Comparison of ENCODE assay signal across 8 mouse cellular contexts in genomic region chr16:44724083-44724787, GRCm38 (mm10). TPM values are rescaled to one million over a fixed set of nuclear protein-coding genes. Genes with fewer than 3 reads are reported as not detected.
DNase-seq lines count a peak whose midpoint lies in the region; ATAC-seq and TF ChIP-seq lines count a peak whose summit lies in the region.

Gene Nepro (plus strand): TSS chr16:44724301.

- TF ChIP-seq EP300 in heart, adult 2 months (IDR thresholded peaks at IDR 0.05; ENCODE audit: insufficient read depth, low read depth, low read length), result no peak

- TF ChIP-seq CTCF in heart, adult 2 months (IDR thresholded peaks at IDR 0.05), result no peak
- no peak; the same call in 1 of the 2 replicates for TF ChIP-seq CTCF in midbrain, postnatal 0 days (IDR thresholded peaks at IDR 0.05)

- H3K79me2 ChIP-seq in heart, adult 2 months (replicated peaks; ENCODE audit: control insufficient read depth, insufficient read depth, low read length), result no peaks in the 10 kb centered on the region

- H3K36me3 ChIP-seq in embryonic facial prominence, embryonic 13.5 days, result peaks cover 25% of the 10 kb centered on the region
- peaks cover 4% of the 10 kb centered on the region for H3K36me3 ChIP-seq in heart, adult 2 months (ENCODE audit: control insufficient read depth, insufficient read depth, low read length)
- H3K36me3 ChIP-seq in limb, embryonic 14.5 days (ENCODE audit: control insufficient read depth, insufficient read depth, low read length), result peaks cover 29% of the 10 kb centered on the region
- peaks cover 2% of the 10 kb centered on the region; the same call in 1 of the 2 replicates for H3K36me3 ChIP-seq in midbrain, postnatal 0 days (ENCODE audit: insufficient read depth, low read length)

- peaks cover 22% of the 10 kb centered on the region for H3K4me1 ChIP-seq in embryonic facial prominence, embryonic 13.5 days
- peaks cover 5% of the 10 kb centered on the region for H3K4me1 ChIP-seq in heart, adult 2 months (ENCODE audit: control insufficient read depth, insufficient read depth, low read length)
- H3K4me1 ChIP-seq in limb, embryonic 14.5 days (ENCODE audit: control insufficient read depth, insufficient read depth, low read length), result peaks cover 12% of the 10 kb centered on the region; the same call in 1 of the 2 replicates
- no peaks in the 10 kb centered on the region for H3K4me1 ChIP-seq in midbrain, postnatal 0 days (ENCODE audit: insufficient read depth, low read length)

- intact Hi-C loops in heart, adult 2 months (cut with DNase I), result loop anchor here (10.0 kb wide), 2 partner anchors 371 to 911 kb away; partner anchors contain the start of gene Ccdc80

- peak; percentile 91 for TF ChIP-seq POLR2A in heart, adult 2 months (IDR thresholded peaks at IDR 0.05; ENCODE audit: insufficient read depth, low read depth, low read length)
- TF ChIP-seq POLR2A in limb, embryonic 14.5 days (IDR thresholded peaks at IDR 0.05; ENCODE audit: borderline replicate concordance, extremely low read depth, insufficient read depth, insufficient read length), result peak; percentile 52; the same call in 1 of the 2 replicates

- peak; percentile 95 for ATAC-seq in embryonic facial prominence, embryonic 13.5 days (ENCODE audit: insufficient number of reproducible peaks, insufficient read depth, low FRiP score, low TSS enrichment, low read depth)
- peak; percentile 96 for ATAC-seq in limb, embryonic 14.5 days (ENCODE audit: low FRiP score, low read depth)
- ATAC-seq in midbrain, postnatal 0 days (ENCODE audit: low FRiP score), result peak; percentile 98

- H3K9ac ChIP-seq in embryonic facial prominence, embryonic 13.5 days, result peak within 1 kb of the TSS; percentile 87
- H3K9ac ChIP-seq in heart, adult 2 months (ENCODE audit: low read depth, low read length), result peak within 1 kb of the TSS; percentile 86
- H3K9ac ChIP-seq in limb, embryonic 14.5 days (ENCODE audit: low read depth, low read length, severe bottlenecking), result peak within 1 kb of the TSS; percentile 84
- peak within 1 kb of the TSS; percentile 72 for H3K9ac ChIP-seq in midbrain, postnatal 0 days (replicated peaks; ENCODE audit: low read length, poor library complexity, severe bottlenecking)

- WGBS in embryonic facial prominence, embryonic 13.5 days, result under 1% methylated on average over 62 of the region's 64 CpGs
- WGBS in heart, adult 2 months, result 1% methylated on average over 63 of the region's 64 CpGs
- under 1% methylated on average over 42 of the region's 64 CpGs for WGBS in limb, embryonic 14.5 days
- under 1% methylated on average over 60 of the region's 64 CpGs for WGBS in midbrain, postnatal 0 days

- peak within 1 kb of the TSS; percentile 80 for H3K4me3 ChIP-seq in embryonic facial prominence, embryonic 13.5 days
- H3K4me3 ChIP-seq in heart, adult 2 months, result peak within 1 kb of the TSS; percentile 92
- H3K4me3 ChIP-seq in limb, embryonic 14.5 days (replicated peaks; ENCODE audit: low read length), result peak within 1 kb of the TSS; percentile 79
- peak within 1 kb of the TSS; percentile 73 for H3K4me3 ChIP-seq in midbrain, postnatal 0 days (ENCODE audit: low read depth, low read length)

- H3K4me2 ChIP-seq in embryonic facial prominence, embryonic 13.5 days, result peak within 1 kb of the TSS; percentile 71
- peak within 1 kb of the TSS; percentile 56 for H3K4me2 ChIP-seq in limb, embryonic 14.5 days (replicated peaks; ENCODE audit: low read depth, low read length, severe bottlenecking)
- peak within 1 kb of the TSS; percentile 70 for H3K4me2 ChIP-seq in midbrain, postnatal 0 days (ENCODE audit: low read depth, low read length, poor library complexity, severe bottlenecking)

- peak within 1 kb of the TSS; percentile 92 for H3K27ac ChIP-seq in embryonic facial prominence, embryonic 13.5 days
- peak within 1 kb of the TSS; percentile 83 for H3K27ac ChIP-seq in heart, adult 2 months
- peak within 1 kb of the TSS; percentile 90 for H3K27ac ChIP-seq in limb, embryonic 14.5 days (replicated peaks; ENCODE audit: low read depth, low read length)
- H3K27ac ChIP-seq in midbrain, postnatal 0 days (ENCODE audit: low read depth, low read length), result peak within 1 kb of the TSS; percentile 91

- H3K27me3 ChIP-seq in embryonic facial prominence, embryonic 13.5 days, result no peaks in the 10 kb centered on the region
- H3K27me3 ChIP-seq in heart, adult 2 months (ENCODE audit: control insufficient read depth, insufficient read depth, low read length), result no peaks in the 10 kb centered on the region
- no peaks in the 10 kb centered on the region for H3K27me3 ChIP-seq in limb, embryonic 14.5 days (ENCODE audit: control insufficient read depth, insufficient read depth, low read length)
- no peaks in the 10 kb centered on the region for H3K27me3 ChIP-seq in midbrain, postnatal 0 days (ENCODE audit: insufficient read depth, low read length)

- DNase-seq in 3134 (ENCODE audit: extremely low read depth, insufficient read length, low spot score), result peak; percentile 96
- DNase-seq in adrenal gland, postnatal 36 days, result peak; percentile 96 to 97
- DNase-seq in heart, adult 2 months, result peak; percentile 98
- DNase-seq in kidney, adult 8-10 months, result peak; percentile 93 to 95
- peak; percentile 90 for DNase-seq in limb, embryonic 14.5 days (ENCODE audit: low spot score)
- peak; percentile 94 for DNase-seq in midbrain, postnatal 0 days (ENCODE audit: low spot score)
- DNase-seq in spleen, postnatal 14 days (ENCODE audit: low spot score in 2 of 2), result peak; percentile 78 to 84

- H3K9me3 ChIP-seq in embryonic facial prominence, embryonic 13.5 days, result no peaks in the 10 kb centered on the region
- H3K9me3 ChIP-seq in limb, embryonic 14.5 days (ENCODE audit: control insufficient read depth, low read length), result no peaks in the 10 kb centered on the region
- H3K9me3 ChIP-seq in midbrain, postnatal 0 days (ENCODE audit: low read length), result no peaks in the 10 kb centered on the region

RNA-seq across cellular contexts. Expression of gene Nepro, which starts in this region (rescaled TPM):
- 10 to 100 TPM; 11.0 to 12.6 TPM for total RNA-seq in adrenal gland, postnatal 36 days (2021)
- polyA plus RNA-seq in embryonic facial prominence, embryonic 13.5 days (2015; fragmentation: Nextera tagmentation; extraction: Ambion mirVana), result 9.9 and 10.0 TPM in 2 replicates
- 1 to 10 TPM; 4.0 to 4.9 TPM for total RNA-seq in heart, adult 2 months (2021)
- polyA plus RNA-seq in heart, adult 2 months (2012; rRNA removed), result 1.3 and 2.9 TPM in 2 replicates
- 10.6 and 13.0 TPM in 2 replicates for polyA plus RNA-seq in limb, embryonic 14.5 days (2012; rRNA removed)
- polyA plus RNA-seq in limb, embryonic 14.5 days (2014; fragmentation: Nextera tagmentation; extraction: Ambion mirVana), result 7.9 and 8.1 TPM in 2 replicates
- 3.5 and 5.9 TPM in 2 replicates for total RNA-seq in midbrain, postnatal 0 days (2014; rRNA removed)
- 2.4 and 2.9 TPM in 2 replicates for polyA plus RNA-seq in midbrain, postnatal 0 days (2015; fragmentation: Nextera tagmentation; extraction: Ambion mirVana)

Comparison
In these comparisons a context has a peak if more than half of its experiments do, and no peak if none do; other contexts are left out.
1. Peak in every context shown above with its lines: DNase-seq, ATAC-seq, H3K4me3 ChIP-seq and H3K27ac ChIP-seq.